Mouse (Mus musculus) c-Kit-positive CD71-positive TER-119-positive erythroid progenitor cells, embryonic 14.5 days (primary cell): ENCODE data around the gene Fam174b.

Experiments
- DNase-seq: peaks from one replicate; pipeline ENCODE4 v3.0.0-alpha.2; 2013; ENCODE audit warnings: low spot score

Fam174b gene

DNA sequence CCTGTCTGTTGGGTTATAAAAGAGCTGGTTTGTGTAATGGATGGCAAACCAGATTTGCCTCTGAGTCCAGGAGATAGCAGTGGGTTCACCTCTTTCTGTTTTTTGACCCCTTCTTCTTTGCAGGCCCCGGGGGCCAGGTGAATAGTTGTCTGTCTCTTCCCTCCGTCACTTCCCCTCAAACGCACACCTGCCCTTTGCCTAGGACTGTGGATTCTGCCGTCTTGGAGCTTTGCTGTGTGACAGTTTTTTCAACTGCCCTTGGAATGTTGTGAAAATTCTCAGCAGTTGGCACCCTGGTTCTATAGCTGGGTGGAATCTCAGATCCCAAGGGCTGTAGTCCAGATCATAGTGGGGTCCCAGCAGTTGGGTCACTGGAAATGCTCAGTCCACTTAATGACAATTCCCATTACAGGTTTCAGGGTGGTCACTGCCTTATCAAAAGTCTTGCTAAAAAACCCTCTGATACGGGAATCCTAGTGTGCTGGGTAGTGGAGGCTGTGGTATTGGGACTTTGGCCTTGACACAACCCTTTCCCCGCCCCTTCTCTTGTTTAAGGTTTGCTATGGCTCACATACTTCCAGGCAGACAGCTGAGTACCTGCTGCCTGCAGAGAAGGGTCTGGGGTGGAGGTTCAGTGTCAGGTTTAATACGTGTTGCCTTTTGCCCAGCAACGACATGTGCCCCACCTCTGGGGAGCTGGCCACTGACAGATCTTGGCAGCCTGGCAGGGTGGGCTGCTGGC is 76.3 kb downstream of the Fam174b start:
- no peak for DNase-seq

- no peak for DNase-seq
Observed at GRCm38 (mm10) chr7:73819366-73819765, 79.3 kb downstream of the Fam174b start.
